Mouse (Mus musculus) T-cell, adult 2 months (primary cell): ENCODE results near the gene E2f8.

Experiments
- DNase-seq: peaks from one replicate; pipeline ENCODE4 v3.0.0; 2022; ENCODE audit warnings: low spot score

Gene E2f8

DNA sequence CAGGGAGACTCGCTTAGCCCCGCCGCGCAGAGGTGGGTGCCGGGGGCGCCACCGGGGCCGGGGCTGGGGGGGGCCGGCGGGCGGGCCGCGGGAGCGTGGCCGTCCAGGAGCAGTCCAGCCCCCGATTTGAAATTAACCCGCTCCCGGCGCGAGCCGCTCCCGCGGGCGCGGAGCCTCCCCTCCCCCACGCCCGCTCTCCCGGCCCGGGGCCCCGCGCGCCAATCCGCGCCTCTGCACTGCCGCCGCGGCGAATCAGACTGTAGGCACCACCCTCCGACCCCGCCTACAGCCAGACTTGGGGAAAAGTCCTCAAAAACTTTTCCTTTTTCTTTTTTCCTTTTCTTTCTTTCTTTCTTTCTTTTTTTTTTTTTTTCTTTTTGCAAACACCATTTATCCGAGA, at the start of gene E2f8:
TSS of gene E2f8 (minus strand) at position 111 of the 400 bp plus-strand sequence.
- peak; percentile 10 for DNase-seq

DNA sequence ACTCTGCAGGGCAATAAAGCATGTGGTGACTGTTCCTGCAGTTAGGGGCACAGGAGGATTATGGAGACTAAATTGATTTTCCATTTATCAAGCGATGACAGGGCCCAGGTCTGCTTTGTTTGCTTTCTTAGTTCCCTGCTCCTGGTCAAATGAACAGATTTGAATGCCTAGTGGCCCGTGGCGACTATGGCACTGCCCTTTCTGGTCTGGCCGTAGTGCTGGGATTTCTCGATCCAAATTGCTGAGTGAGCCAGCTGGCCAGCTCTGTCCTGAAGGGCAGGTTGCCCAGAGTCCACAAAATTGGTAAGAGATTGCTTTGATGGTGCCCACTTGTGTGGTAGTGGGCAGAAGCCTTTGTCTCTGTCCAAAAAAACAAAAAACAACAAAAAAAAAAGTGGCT, 49.0 kb upstream of the E2f8 start:
- no peak for DNase-seq

- DNase-seq: peak; percentile 38
These were observed 47.0 kb upstream of the E2f8 start for GRCm38 (mm10) chr7:48928364-48928763.

GRCm38 (mm10) chr7:48925214-48925613, 43.8 kb upstream of the E2f8 start:
- DNase-seq: no peak

- DNase-seq: no peak
These were observed 42.2 kb upstream of the E2f8 start for GRCm38 (mm10) chr7:48923620-48924019.

DNA sequence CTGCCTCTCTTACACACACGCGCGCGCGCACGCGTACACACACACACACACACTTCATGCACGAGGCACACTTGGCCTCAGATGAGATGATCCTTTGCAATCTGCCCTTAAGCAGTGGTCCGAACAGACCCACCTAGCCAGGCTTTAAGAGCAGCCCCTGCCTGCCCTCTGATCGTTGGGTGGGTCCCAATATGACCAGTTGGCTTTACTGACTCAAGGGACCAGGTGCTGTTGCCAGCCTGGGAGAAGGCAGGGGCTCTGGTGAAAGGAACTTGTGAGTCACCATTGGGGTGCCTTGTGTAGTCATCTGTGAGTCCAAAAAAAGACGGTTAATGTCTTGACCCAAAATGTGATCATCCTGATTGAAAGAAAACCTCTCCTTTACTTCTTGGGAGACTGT, 37.0 kb upstream of the E2f8 start:
- no peak for DNase-seq

DNA sequence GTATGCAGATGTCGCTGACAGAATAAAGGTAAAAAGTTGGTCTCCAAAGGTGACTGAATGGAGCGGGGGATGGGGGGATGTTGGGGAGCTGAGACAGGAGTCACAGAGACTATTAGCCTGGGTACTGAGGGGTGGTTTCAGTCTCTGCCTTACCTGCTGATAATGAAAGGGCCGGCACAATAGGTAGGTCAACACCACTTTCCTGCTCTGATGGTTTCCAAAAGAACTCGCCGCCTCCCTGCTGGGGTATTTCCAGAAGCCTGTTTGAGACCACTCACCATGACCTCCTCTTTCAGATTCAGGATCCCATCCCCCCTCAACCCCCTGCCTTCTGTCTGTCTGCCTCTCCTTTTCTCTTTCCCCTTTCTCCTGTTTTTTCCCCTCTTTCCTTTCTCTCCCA, 36.6 kb upstream of the E2f8 start:
- DNase-seq: no peak

- no peak for DNase-seq
These were observed 36.1 kb upstream of the E2f8 start for GRCm38 (mm10) chr7:48917463-48917862.

- DNase-seq: no peak
These were observed 33.5 kb upstream of the E2f8 start for GRCm38 (mm10) chr7:48914630-48915506.

- no peak for DNase-seq
These were observed 29.8 kb upstream of the E2f8 start for GRCm38 (mm10) chr7:48911146-48911545.

- no peak for DNase-seq
These were observed 28.9 kb upstream of the E2f8 start for GRCm38 (mm10) chr7:48910282-48910681.

DNA sequence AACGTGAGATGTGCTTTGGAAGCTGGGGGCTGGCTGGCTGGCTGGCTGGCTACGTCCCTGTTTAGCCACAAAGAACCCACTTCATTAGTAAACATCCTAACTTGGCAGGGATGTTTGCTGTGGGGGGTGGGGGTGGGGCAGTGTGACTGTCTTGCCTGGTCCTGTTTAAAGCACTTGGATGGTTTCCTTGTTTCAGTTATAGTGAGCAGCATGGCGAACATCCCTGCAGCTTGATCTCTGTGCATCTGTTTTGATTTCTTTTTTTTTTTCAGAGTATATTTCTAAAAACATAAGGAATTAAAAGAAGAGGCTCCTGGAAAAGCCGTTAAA, 27.9 kb upstream of the E2f8 start:
- DNase-seq: no peak

GRCm38 (mm10) chr7:48908521-48909341, 27.3 kb upstream of the E2f8 start, which contains the start of gene Nav2:
TSS of gene Nav2 (plus strand) at chr7:48908716.
- DNase-seq: peak; percentile 62

GRCm38 (mm10) chr7:48902454-48902853, 21.1 kb upstream of the E2f8 start:
- no peak for DNase-seq

DNA sequence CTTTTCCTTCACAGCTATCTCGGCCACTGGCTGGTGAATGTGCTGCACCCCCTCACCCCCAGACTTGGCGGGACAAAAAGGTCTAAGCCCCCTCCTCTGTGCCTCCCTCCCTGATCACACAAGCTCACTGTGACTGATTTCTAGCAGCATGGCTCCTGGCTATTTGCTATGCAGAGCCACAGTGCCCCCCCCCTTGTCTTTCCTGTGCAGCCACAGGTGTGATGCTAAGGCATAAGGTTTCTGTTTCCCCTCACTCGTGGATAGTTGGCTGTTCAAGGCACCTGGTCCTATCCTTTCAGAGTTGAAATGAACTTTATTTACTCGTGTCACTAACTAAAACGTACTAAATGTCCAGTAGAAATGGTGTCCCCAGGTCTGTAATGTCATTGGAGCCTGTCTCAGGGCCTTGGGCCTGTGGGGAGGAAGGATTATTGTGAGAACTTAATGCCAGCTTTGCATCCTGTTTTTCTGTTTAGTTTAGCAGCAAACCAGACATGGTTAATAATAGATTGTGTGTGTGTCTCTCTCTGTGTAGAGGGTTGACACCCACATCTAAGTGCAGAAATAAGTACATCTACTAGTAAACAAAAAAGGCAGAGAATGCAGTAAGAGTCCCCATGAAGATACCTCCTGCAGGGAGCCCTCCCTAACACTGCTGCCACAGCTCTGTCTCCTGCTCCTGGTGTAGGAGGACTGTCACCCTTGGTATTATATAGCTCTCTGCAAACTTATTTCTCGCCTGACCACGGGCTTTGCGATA, 19.2 kb upstream of the E2f8 start:
- no peak for DNase-seq

- no peak for DNase-seq
These were observed 17.0 kb upstream of the E2f8 start for GRCm38 (mm10) chr7:48898416-48898815.

DNA sequence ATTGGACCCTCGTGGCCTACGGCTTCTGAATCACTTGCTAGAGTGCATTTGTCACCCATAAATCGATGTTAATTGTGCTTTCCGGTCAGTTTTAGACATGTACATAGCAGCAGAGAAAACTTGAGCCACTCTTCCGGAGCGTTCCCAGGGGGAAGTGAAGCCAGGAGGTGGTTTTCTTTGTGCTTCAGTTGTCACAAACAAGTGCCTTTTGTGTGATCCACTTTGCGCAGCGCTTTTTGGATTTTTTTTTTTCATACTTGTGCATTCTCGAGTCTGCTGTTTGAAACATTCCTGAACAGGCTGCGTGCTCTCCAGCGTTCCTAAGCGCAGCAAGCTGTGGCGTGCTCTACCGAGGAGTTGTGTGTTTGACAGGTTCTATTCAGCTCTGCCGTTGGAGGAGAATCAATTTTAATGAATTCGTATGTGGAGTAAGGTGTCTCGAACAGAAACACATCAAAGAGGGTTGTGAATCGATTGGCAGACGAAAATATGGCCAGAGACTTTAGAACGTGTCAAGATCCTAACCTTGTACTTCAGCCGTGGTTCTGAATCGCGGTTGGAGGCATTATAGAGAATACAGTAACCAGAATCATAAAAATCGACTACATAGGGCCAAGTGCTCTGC, 16.3 kb upstream of the E2f8 start:
- no peak for DNase-seq

DNA sequence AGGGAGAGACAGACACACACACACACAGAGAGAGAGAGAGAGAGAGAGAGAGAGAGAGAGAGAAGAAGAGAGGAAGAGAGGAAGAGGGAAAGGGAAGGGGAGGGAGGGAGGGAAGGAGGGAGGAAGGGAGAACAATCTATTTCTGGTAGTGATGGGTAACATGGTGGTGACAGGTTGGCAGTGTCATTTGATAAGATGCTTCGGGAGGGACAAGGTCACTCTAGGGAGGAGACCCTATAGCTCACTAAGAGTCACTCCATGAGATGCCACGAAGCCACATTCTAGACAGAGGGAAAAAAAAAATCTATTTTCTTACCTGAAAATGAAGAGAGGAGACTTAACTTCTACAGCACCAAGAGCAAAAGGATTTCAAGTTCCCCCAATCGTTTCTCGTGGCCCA, 14.7 kb upstream of the E2f8 start:
- no peak for DNase-seq

DNA sequence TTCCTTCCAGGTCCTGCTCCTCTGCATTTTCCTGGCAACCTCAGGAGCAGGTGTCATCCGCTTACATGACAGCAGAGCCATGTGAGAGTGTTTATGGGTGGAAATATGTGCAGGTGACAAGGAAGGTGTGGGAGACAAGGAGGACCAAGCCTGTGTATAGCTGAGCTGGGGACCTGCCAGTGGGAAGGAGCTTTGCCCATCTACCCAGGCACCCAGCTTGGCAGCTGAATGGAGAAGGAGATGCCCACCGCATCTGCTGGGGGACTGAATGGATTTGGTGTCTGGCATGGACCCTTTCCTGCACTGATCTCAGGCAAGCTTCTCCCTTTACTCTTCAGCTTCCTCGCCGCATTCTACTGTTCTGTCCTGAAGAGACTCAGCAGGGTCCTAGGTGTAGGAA, 14.1 kb upstream of the E2f8 start:
- DNase-seq: no peak

DNA sequence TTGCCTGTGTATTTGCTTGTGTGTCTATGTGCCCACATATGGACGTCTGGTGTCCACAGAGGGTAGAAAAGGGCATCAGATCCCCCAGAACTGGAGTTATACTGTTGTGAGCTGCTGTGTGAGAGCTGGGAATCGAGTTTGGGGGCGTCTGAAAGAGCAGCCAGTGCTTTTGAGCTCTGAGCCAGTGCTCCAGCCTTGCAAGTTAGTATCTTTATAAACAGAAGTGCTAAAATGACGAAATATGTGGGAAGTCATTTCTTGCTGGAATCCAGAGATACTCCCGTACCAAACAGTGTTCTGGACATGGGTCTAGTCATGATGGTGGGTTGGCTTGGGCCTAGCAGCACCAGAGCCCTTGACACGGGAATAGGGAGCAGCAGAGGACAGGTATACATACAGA, 13.4 kb upstream of the E2f8 start:
- no peak for DNase-seq

GRCm38 (mm10) chr7:48894152-48894551, 12.8 kb upstream of the E2f8 start:
- peak; percentile 40 for DNase-seq

DNA sequence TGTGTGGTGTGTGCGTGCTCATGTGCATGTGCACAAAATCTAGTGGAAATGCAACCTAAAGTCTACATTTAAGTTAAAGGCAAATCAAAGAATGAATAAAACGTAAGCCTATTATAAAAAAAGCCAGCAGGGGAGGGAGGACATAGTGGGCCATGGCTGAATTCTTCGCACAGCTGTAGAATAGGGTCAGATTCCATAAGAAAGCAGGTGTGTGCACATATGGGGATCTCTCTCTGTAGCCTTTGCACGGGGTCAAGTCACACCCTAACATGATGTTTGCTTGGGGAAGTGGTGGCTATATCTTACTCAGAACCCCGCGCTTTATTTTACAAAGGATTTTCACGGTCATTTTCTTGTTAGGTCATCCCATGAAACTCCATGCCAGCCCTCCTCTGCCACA, 11.7 kb upstream of the E2f8 start:
- no peak for DNase-seq
